Mouse (Mus musculus) kidney, embryonic 16.5 days (tissue): ENCODE data around the gene Mpeg1. TPM values are rescaled to one million over a fixed set of nuclear protein-coding genes. Genes with fewer than 3 reads are reported as not detected.

Experiments used
- ATAC-seq: fragments of 200-750 bp; cut with Nextera tagmentation; 2 replicates; pipeline ENCODE4 v1.8.0; 2017; ENCODE audit warnings: moderate TSS enrichment; ENCODE audit not compliant: low FRiP score, low TSS enrichment
- H3K27ac ChIP-seq: fragments of 300-500 bp; sonication (generic); 2 replicates; pipeline ENCODE4 v1.5.1; 2014; ENCODE audit warnings: low read length
- H3K27me3 ChIP-seq: fragments of 300-500 bp; sonication (generic); 2 replicates; pipeline ENCODE4 v1.6.1; 2014; ENCODE audit warnings: low read length, control low read depth, mixed read lengths; ENCODE audit not compliant: insufficient read depth
- H3K36me3 ChIP-seq: fragments of 300-500 bp; sonication (generic); 2 replicates; pipeline ENCODE4 v1.6.1; 2014; ENCODE audit warnings: low read length, control low read depth, mixed read lengths; ENCODE audit not compliant: insufficient read depth
- H3K4me1 ChIP-seq: fragments of 300-500 bp; sonication (generic); 2 replicates; pipeline ENCODE4 v1.6.1; 2014; ENCODE audit warnings: low read length, control low read depth, mixed read lengths; ENCODE audit not compliant: insufficient read depth
- H3K4me2 ChIP-seq: fragments of 300-500 bp; sonication (generic); replicated peaks from 2 replicates; pipeline ENCODE4 v1.6.1; 2014; ENCODE audit warnings: low read depth, low read length
- H3K4me3 ChIP-seq: fragments of 300-500 bp; sonication (generic); 2 replicates; pipeline ENCODE4 v1.5.1; 2014; ENCODE audit warnings: mild to moderate bottlenecking, low read length
- H3K9ac ChIP-seq: fragments of 300-500 bp; sonication (generic); replicated peaks from 2 replicates; pipeline ENCODE4 v1.6.1; 2014; ENCODE audit warnings: low read length
- H3K9me3 ChIP-seq: fragments of 300-500 bp; sonication (generic); 2 replicates; pipeline ENCODE4 v1.6.1; 2016; ENCODE audit warnings: low read length, control low read depth
- WGBS: fragments of 180-500 bp; shearing (Covaris S2); extraction: QIAGEN DNeasy Blood & Tissue Kit; methylation state at CpG from one replicate; pipeline ENCODE4 v1.1.7; 2014; 5-methylcytosine and 5-hydroxymethylcytosine counted together
- polyA plus RNA-seq: library from polyadenylated mRNA; unstranded; fragments of >200 nt; fragmentation: Nextera tagmentation; extraction: Ambion mirVana; gene quantifications from 2 replicates; pipeline ENCODE4 v1.2.1, GENCODE M21; 2015

Mpeg1 gene
- polyA plus RNA-seq, 1 experiment from 2014 or later = 0.62 TPM

DNA sequence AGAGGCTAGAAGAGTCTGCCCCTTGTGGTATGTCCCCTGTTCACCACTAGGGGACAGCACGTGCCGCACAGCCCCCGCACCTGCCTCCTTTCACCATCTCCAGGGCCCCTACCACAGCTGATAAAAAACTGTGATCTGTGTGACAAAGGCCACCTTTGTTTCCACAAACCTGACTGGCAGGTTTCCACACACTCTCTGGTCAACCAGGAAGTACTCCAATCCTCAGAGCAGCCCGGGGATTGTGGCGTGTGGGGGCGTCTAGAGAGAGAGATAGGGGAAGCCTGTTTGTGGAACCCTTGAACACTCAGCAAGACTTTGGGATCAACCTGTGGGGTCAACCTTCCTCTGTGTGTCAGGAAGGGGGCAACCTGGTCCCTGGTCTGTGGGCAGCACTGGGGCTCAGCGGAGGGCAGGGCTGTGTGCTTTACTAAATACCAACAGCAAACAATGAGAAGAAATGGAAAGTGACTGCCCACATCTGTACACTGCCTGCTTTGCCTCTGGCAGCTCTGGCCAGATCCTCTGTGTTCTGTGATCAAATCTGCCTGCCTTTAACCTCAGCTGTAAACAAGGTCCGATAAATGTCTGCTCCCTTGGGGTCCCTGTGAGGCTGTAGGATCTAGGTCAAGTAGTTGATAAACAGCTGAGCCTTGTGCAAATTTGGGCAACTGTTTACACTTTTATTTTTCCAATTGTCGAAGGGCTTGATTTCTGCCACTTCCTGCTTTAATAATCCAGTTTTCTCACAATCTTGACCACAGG lies 27.8 kb downstream of the Mpeg1 start:
- peak overlapping the region; percentile 93 for H3K27ac ChIP-seq
- peaks cover 38% of the 10 kb centered on the region for H3K4me1 ChIP-seq
- no peaks in the 10 kb centered on the region for H3K27me3 ChIP-seq
- peak overlapping the region; percentile 29; the same call in 1 of the 2 replicates for H3K9ac ChIP-seq
- peak; percentile 53 for ATAC-seq
- WGBS = 26% methylated on average over 9 of the region's 9 CpGs
- peak overlapping the region; percentile 7; the same call in 1 of the 2 replicates for H3K4me2 ChIP-seq
- peaks cover 26% of the 10 kb centered on the region for H3K36me3 ChIP-seq
- no peaks in the 10 kb centered on the region for H3K9me3 ChIP-seq
- no peak overlapping the region for H3K4me3 ChIP-seq

DNA sequence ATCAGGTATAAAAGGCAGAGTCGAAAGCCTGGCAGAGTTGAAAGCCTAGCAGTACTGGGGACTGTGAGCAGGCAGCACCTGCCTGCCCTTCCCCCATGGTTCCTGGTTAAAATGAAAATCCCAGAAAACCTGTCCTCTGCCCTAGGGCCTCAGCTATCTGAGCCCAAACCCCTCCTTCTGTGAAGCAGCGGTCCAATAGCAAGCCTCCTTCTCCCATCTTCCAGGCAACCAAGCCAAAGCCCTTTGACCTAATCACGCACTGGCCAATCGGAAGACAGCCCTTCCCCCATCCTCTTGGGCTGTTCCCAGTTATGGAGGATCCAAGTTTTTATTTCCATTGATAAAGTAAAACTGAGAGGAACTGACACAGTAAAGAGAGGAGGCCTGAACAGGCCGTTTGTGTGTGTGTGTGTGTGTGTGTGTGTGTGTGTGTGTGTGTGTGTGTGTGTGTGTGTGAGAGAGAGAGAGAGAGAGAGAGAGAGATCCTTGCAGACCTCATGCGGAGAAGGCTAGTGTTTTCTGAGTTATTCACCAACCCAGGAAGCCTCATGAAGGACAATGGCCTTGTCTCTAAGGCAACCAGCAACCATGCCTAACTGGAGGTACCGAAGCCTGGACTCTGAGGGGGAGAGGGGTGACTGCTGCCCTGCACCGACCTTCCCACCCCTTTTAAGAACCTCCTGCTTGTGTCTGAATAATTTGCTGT lies 28.5 kb downstream of the Mpeg1 start:
- Histone ChIP-seq H3K27me3 (no peaks in the 10 kb centered on the region), H3K4me1 (peaks cover 33% of the 10 kb centered on the region), H3K9me3 (no peaks in the 10 kb centered on the region), H3K36me3 (peaks cover 26% of the 10 kb centered on the region), H3K4me3 (no peak overlapping the region), H3K4me2 (peak overlapping the region; percentile 18; the same call in 1 of the 2 replicates), H3K9ac (0 out of 2 replicates have a peak overlapping the region, but pooled peaks have one; percentile 29), H3K27ac (peak overlapping the region; percentile 93)
- ATAC-seq = peak; percentile 83
- 23% methylated on average over 8 of the region's 8 CpGs for WGBS

DNA sequence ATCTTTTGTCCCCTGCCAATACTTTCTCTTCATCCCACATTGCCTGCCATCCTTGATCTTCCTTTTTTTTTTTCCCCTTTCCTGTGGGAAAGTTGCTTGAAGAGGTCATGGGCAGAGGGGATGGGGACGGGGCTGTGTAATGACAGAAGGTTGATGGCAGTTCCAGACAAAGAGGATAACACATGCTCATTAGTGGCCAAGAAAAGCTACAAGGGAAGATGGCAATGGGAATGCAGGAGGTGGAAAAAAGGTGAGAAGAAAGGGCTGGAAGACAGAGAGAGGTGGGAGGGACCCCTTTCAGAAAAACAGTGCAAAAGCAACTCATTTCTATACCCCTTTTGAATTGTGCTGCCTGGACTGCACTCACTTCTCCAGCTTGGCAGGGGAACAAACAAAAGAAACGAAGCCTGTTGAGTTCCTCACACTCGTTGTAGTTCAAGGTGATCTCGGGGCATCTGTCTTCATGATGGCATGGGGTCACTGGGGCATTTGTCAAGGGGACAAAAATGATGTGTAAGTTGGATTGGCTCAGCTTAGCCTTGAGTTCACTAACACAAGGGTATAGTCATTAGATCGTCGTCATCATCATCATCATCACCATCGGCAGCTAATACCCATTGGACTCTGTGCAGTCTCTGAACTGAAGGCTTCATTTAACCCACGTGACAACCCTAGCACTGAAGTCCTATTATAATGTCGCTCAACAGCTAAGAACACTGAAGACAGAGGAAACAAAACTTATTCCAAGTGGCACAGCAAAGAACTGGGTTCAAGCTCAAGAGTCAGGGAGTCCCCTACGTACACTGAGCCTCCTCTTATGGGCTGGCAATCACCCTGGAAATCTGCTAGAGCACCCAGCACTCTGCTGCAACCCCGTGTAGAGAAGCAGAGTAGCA lies 29.3 kb downstream of the Mpeg1 start:
- H3K4me2 ChIP-seq = peak overlapping the region; percentile 18; the same call in 1 of the 2 replicates
- WGBS = 83% methylated on average over 11 of the region's 11 CpGs
- no peaks in the 10 kb centered on the region for H3K9me3 ChIP-seq
- no peak for ATAC-seq
- H3K27ac ChIP-seq = peak overlapping the region; percentile 93
- H3K9ac ChIP-seq = 0 out of 2 replicates have a peak overlapping the region, but pooled peaks have one; percentile 22
- H3K4me3 ChIP-seq = no peak overlapping the region
- H3K36me3 ChIP-seq = peaks cover 26% of the 10 kb centered on the region
- peaks cover 32% of the 10 kb centered on the region for H3K4me1 ChIP-seq
- no peaks in the 10 kb centered on the region for H3K27me3 ChIP-seq

DNA sequence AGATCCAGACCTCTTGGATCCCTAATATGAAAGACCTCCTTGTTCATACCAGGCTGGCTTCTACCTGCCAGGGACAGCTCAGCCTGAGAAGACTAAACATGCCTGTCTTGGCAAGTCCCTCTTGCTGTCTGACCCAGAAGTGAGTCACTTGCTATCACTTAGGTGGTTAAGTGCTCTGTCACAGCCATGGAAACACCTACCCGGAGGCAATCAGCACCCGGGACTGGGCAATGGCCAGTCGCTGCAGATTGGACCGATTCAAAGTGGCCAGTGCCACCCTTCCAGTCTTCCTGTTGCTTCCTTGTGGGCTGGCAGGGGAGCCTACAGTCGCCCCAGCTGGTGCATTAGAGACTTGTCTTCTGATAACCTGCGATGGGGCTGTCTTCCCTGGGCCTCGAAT lies 31.1 kb downstream of the Mpeg1 start:
- Histone ChIP-seq H3K36me3 (peaks cover 26% of the 10 kb centered on the region), H3K27me3 (no peaks in the 10 kb centered on the region), H3K4me1 (peaks cover 32% of the 10 kb centered on the region), H3K4me2 (no peak overlapping the region), H3K9ac (no peak overlapping the region), H3K27ac (no peak overlapping the region), H3K4me3 (no peak overlapping the region), H3K9me3 (no peaks in the 10 kb centered on the region)
- WGBS = 94% methylated on average over 7 of the region's 7 CpGs
- no peak for ATAC-seq

DNA sequence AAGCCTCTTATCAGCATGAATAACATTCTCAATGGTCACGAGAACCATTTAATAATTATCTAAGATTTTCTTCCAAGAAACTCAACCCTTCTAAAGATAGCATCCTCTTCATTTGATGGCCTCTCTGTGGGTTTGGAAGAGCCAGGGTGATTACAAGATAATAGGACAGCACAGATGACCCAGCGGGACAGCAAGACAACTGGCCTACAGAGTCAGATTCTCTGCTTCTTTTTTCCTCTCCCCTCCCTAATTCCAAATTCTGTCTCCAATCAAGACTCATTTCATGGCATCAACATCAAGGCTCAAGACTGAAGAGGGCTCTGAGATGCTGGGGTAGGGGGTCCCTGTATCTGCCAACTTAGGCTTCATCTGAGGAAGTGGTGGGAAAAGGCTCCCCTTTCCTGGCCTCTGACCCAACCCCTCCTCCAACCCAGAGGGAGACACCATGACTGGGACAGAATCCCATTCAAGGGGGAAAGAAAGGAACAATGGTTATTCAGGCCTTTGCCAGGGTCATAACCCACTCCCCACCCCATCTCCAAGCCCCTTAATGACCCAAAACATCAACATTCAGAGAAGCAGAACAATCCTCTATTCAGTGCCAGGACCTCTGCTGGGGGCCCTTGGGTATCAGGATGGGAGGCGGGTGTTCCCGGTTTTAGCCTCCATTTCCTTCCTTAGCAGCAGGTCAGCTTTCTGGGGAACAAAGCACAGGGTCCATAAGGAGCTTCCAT lies 33.0 kb downstream of the Mpeg1 start:
- Histone ChIP-seq H3K9me3 (no peaks in the 10 kb centered on the region), H3K4me3 (no peak overlapping the region), H3K36me3 (peaks cover 26% of the 10 kb centered on the region), H3K27ac (no peak overlapping the region), H3K27me3 (no peaks in the 10 kb centered on the region), H3K9ac (no peak overlapping the region), H3K4me1 (peaks cover 14% of the 10 kb centered on the region; the same call in 1 of the 2 replicates), H3K4me2 (no peak overlapping the region)
- no peak for ATAC-seq
- WGBS = 67% methylated on average over 4 of the region's 4 CpGs

DNA sequence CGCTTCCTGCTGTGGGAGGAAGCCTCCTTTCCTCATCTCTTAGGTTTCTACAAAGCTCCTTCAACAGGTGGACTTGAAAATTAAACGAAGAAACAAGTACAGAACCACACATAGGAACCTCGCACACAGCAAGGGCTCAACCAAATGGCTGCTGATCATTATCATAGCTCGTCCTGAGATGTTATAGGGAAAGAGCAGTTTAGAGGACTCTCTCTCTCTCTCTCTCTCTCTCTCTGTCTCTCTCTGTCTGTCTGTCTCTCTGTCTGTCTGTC lies 33.5 kb downstream of the Mpeg1 start:
- H3K4me3 ChIP-seq = no peak overlapping the region
- 73% methylated on average over 4 of the region's 4 CpGs for WGBS
- H3K27me3 ChIP-seq = no peaks in the 10 kb centered on the region
- H3K36me3 ChIP-seq = peaks cover 26% of the 10 kb centered on the region
- no peak overlapping the region for H3K27ac ChIP-seq
- no peak for ATAC-seq
- no peak overlapping the region for H3K9ac ChIP-seq
- H3K4me2 ChIP-seq = no peak overlapping the region
- H3K9me3 ChIP-seq = no peaks in the 10 kb centered on the region
- H3K4me1 ChIP-seq = peaks cover 9% of the 10 kb centered on the region; the same call in 1 of the 2 replicates

DNA sequence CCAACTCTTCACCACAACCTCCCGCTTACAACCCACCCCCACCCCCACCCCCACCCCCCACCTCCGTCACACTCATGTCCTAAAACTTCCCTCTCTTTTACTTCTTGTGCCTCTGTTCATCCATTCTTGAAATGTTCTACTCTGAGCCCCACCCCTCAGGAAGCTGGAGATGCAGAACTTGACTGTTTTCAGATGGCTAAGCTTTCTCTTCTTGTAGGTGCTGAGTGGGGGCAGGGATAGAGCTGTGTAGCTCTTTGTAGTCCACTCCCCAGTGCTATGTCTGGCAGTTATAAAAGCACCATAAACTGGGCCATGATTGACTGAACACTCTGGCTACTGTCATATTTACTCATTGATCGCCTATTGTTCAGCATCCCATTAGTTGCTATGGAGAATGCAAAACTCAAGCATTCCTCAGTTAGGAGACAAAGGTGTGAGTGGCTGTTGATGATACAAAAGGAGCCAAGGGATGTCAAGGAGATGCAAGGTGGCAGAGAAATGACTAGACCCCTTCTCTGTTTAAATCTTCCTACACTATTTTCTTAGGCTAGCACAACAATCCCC lies 34.5 kb downstream of the Mpeg1 start:
- WGBS = 76% methylated on average over 3 of the region's 3 CpGs
- no peak overlapping the region for H3K4me3 ChIP-seq
- no peak for ATAC-seq
- peaks cover 10% of the 10 kb centered on the region for H3K4me1 ChIP-seq
- no peak overlapping the region for H3K9ac ChIP-seq
- H3K27me3 ChIP-seq = no peaks in the 10 kb centered on the region
- no peaks in the 10 kb centered on the region for H3K9me3 ChIP-seq
- H3K4me2 ChIP-seq = no peak overlapping the region
- no peak overlapping the region for H3K27ac ChIP-seq
- H3K36me3 ChIP-seq = peaks cover 24% of the 10 kb centered on the region

DNA sequence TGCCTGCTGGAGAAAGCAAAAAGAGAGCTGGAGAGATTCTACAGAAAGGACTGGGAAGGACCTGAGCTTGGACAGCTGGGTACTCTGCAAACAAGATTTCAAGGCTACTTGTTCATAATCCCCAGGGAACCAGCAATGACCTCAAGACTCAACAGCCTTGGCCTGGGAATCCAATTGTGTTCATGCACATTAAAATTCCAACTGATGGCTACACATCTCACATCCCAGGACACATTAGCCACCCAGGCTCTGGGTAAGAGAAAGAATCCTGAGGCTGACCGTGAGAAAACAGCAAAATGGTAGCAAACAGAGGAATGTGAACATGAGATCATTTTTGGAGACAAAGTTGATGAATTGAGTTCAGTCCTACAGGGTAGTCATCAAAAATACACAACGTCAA lies 35.7 kb downstream of the Mpeg1 start:
- H3K9ac ChIP-seq = no peak overlapping the region
- no peak overlapping the region for H3K4me3 ChIP-seq
- H3K9me3 ChIP-seq = no peaks in the 10 kb centered on the region
- peaks cover 18% of the 10 kb centered on the region for H3K4me1 ChIP-seq
- H3K27me3 ChIP-seq = no peaks in the 10 kb centered on the region
- WGBS = 90% methylated on average over 2 of the region's 2 CpGs
- no peak overlapping the region for H3K4me2 ChIP-seq
- H3K27ac ChIP-seq = no peak overlapping the region
- peaks cover 12% of the 10 kb centered on the region for H3K36me3 ChIP-seq
- ATAC-seq = no peak

DNA sequence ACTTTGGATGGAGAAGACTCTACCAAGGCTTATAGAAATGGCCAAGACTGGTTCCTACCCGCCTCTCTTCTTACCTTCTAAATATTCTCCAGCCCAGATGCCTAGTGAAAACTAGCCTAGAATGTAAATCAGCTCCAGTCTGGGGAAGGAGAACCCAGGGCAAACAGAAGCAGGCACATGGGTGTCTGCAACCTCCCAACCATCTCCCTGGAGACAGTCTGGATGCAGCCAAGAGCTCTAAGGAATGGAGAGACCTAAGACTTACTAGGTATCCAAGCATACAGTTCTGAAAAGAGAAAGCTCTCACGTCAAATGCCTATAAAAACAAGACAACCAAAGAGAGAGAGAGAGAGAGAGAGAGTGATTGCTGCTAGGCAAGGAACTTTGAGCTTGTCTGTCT lies 37.3 kb downstream of the Mpeg1 start:
- Histone ChIP-seq H3K27ac (no peak overlapping the region), H3K27me3 (no peaks in the 10 kb centered on the region), H3K4me1 (peaks cover 20% of the 10 kb centered on the region), H3K9me3 (no peaks in the 10 kb centered on the region), H3K36me3 (no peaks in the 10 kb centered on the region), H3K4me2 (no peak overlapping the region), H3K4me3 (no peak overlapping the region), H3K9ac (no peak overlapping the region)
- ATAC-seq = no peak
- 69% methylated on average over 2 of the region's 2 CpGs for WGBS
